Mouse (Mus musculus) bone marrow macrophage, adult 2 months (primary cell): ENCODE results near the gene Mcts1. TPM values are rescaled to one million over a fixed set of nuclear protein-coding genes. Genes with fewer than 3 reads are reported as not detected.

ENCODE experiments used
- H3K27ac ChIP-seq: 2 replicates; pipeline ENCODE4 v1.5.1; 2012; ENCODE audit warnings: low read depth, low read length; ENCODE audit not compliant: insufficient read depth
- H3K4me1 ChIP-seq: 2 replicates; pipeline ENCODE4 v1.6.1; 2012; ENCODE audit warnings: low read length; ENCODE audit not compliant: control insufficient read depth, insufficient read depth
- H3K4me3 ChIP-seq: 2 replicates; pipeline ENCODE4 v1.5.1; 2012; ENCODE audit warnings: mild to moderate bottlenecking, low read length, moderate library complexity; ENCODE audit not compliant: insufficient read depth
- CTCF ChIP-seq: IDR thresholded peaks from 2 replicates; pipeline ENCODE4 v1.5.1; 2012; ENCODE audit warnings: low read depth, mild to moderate bottlenecking, low read length, moderate library complexity
- POLR2A ChIP-seq: IDR thresholded peaks from 2 replicates; pipeline ENCODE4 v1.6.1; 2012; ENCODE audit warnings: mild to moderate bottlenecking, low read depth, low read length, borderline replicate concordance
- polyA plus RNA-seq: library from polyadenylated mRNA; stranded (reverse); fragments of >200 nt; gene quantifications from 2 replicates; pipeline ENCODE4 v1.2.4, GENCODE M21; 2012; ENCODE audit not compliant: missing spikeins, insufficient read depth, insufficient read length

Gene Mcts1
- polyA plus RNA-seq, 1 experiment, result 149 TPM

GRCm38 (mm10) chrX:38591749-38592148 lies 8.6 kb upstream of the Mcts1 start:
- H3K4me1 ChIP-seq, result no peaks in the 10 kb centered on the region
- no peak for TF ChIP-seq POLR2A
- no peak for TF ChIP-seq CTCF
- H3K4me3 ChIP-seq, result no peak overlapping the region
- H3K27ac ChIP-seq, result no peak overlapping the region

GRCm38 (mm10) chrX:38593180-38593889 lies 7.0 kb upstream of the Mcts1 start:
- H3K4me3 ChIP-seq, result no peak overlapping the region
- H3K27ac ChIP-seq, result no peak overlapping the region
- TF ChIP-seq POLR2A, result no peak
- no peak for TF ChIP-seq CTCF
- H3K4me1 ChIP-seq, result no peaks in the 10 kb centered on the region

- Histone ChIP-seq H3K4me3 (peak overlapping the region; percentile 77), H3K4me1 (no peaks in the 10 kb centered on the region), H3K27ac (peak overlapping the region; percentile 98)
- TF ChIP-seq CTCF (no peak), POLR2A (no peak)
Measured at GRCm38 (mm10) chrX:38600995-38601369, 604 bp downstream of the Mcts1 start.

DNA sequence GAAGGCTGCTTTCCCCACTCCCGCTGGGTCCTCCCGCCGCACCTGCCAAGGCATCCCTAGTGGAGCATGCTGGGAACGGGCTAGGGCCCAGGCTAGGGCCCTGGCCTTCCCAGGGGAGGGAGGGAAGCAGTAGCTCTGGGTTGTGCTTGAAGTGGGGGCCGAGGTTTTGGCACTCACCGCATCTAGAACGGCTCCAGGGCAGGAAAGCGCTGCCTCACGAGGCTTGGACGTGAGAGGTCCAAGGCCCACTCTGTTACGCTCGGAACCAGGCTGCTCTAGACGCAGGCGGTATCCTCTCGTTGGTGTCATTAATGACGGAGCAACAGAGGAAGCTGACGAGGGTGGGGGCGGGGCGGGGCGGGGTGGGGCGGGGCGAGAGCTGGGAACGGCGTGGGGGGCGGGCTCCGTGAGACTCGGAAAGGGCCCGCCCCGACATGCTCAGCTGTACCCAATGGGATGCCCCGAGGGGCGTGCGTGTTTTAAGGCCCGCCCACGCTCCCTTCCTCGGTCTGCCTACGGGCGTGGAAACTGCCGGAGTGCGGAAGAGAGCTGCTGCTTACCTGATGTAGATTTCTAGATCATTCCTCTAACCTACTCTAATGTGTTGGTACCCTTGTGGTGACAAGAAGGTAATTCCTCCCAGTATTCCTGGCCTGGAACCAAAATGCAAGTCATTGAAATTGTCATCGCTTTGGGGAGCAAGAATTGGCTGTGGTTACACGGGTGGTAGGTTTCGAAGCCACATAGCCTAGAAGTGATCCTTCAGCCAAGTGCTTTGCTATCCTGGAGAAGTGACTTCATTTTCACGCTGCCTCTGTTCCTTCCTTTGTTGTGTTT lies 34.6 kb downstream of the Mcts1 start, which contains the start of gene C1galt1c1:
TSS of gene C1galt1c1 (minus strand) at position 287 of the 837 bp plus-strand sequence.
- H3K27ac ChIP-seq, result peak within 1 kb of the TSS; percentile 82
- peaks cover 5% of the 10 kb centered on the region for H3K4me1 ChIP-seq
- peak within 1 kb of the TSS; percentile 97 for H3K4me3 ChIP-seq
- TF ChIP-seq POLR2A, result no peak
- no peak for TF ChIP-seq CTCF

GRCm38 (mm10) chrX:38635638-38635931 lies 35.2 kb downstream of the Mcts1 start:
- H3K4me1 ChIP-seq, result peaks cover 3% of the 10 kb centered on the region
- no peak overlapping the region for H3K27ac ChIP-seq
- no peak for TF ChIP-seq POLR2A
- no peak for TF ChIP-seq CTCF
- peak overlapping the region; percentile 71 for H3K4me3 ChIP-seq

GRCm38 (mm10) chrX:38641435-38641834 lies 41.1 kb downstream of the Mcts1 start:
- H3K4me1 ChIP-seq, result peaks cover 4% of the 10 kb centered on the region; the same call in 1 of the 2 replicates
- H3K4me3 ChIP-seq, result no peak overlapping the region
- H3K27ac ChIP-seq, result no peak overlapping the region
- TF ChIP-seq CTCF (no peak), POLR2A (no peak)

- no peak overlapping the region for H3K4me3 ChIP-seq
- H3K27ac ChIP-seq, result no peak overlapping the region
- TF ChIP-seq CTCF, result no peak
- TF ChIP-seq POLR2A, result no peak
- H3K4me1 ChIP-seq, result peaks cover 4% of the 10 kb centered on the region; the same call in 1 of the 2 replicates
Measured at GRCm38 (mm10) chrX:38642183-38642582, 41.8 kb downstream of the Mcts1 start.

DNA sequence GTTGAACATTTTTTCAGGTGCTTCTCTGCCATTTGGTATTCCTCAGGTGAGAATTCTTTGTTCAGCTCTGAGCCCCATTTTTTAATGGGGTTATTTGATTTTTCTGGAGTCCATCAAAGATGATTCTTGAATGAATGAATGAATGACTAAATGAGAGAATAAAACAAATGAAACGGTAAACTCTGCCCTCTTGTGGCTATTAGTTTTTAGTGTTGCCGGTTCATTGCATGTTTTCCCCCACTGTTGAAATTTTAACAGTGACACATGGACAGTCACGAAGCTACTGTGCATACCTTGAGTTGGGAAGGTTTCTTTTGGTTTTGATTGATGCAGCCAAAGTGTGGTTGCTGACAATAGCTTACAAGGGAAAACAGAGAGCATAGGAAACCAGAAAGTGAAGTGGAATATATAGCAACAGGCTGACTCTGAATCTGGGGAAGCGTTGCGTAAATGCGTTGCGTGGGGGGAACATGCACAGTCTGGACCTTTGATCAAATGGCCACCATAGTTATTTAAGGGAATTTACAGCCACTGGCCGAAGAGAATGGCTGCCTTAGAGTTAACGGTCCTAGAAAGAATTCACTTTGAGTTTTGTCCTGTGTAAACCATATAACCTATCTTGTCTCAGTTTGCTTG lies 50.1 kb downstream of the Mcts1 start:
- TF ChIP-seq POLR2A, result no peak
- no peak for TF ChIP-seq CTCF
- Histone ChIP-seq H3K27ac (no peak overlapping the region), H3K4me1 (no peaks in the 10 kb centered on the region), H3K4me3 (no peak overlapping the region)

GRCm38 (mm10) chrX:38651167-38651566 lies 50.8 kb downstream of the Mcts1 start:
- TF ChIP-seq CTCF (no peak), POLR2A (no peak)
- no peaks in the 10 kb centered on the region for H3K4me1 ChIP-seq

DNA sequence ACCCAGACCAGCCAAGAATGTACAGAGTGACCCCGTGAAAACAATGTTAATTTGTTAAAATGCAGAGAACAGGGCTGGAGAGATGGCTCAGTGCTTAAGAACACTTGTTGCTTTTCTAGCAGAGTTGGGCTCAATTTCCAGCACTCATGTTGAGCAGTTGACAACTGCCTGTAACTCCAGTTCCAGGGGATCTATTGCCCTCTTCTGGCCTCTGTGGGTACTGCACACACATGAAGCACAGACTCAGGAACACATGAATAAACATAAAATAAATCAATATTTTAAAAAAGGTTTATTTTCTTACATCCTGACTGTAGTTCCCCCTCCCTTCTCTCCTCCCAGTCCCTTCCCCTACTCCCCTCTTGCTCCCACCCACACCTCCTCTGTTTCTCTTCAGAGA lies 52.8 kb downstream of the Mcts1 start:
- Histone ChIP-seq H3K27ac (no peak overlapping the region), H3K4me1 (no peaks in the 10 kb centered on the region)

More at GRCm38 (mm10) chrX:38651167-38651566, 50.8 kb downstream of the Mcts1 start:
- no peak overlapping the region for H3K27ac ChIP-seq
- H3K4me3 ChIP-seq, result no peak overlapping the region

More for the DNA sequence above, 52.8 kb downstream of the Mcts1 start:
- no peak for TF ChIP-seq POLR2A
- TF ChIP-seq CTCF, result no peak
- no peak overlapping the region for H3K4me3 ChIP-seq
